Mouse (Mus musculus) liver, adult 2 months (tissue): ENCODE results near the gene Kank2.

Experiments used
- CTCF ChIP-seq: fragments of 200-500 bp; IDR thresholded peaks from 2 replicates; pipeline ENCODE4 v1.5.1; 2011; ENCODE audit warnings: low read depth, low read length, control low read depth
- POLR2A ChIP-seq: fragments of 200-500 bp; IDR thresholded peaks from 2 replicates; pipeline ENCODE4 v1.6.1; 2011; ENCODE audit warnings: low read length, control low read depth; ENCODE audit not compliant: insufficient read depth; ENCODE audit errors: extremely low read depth

DNA sequence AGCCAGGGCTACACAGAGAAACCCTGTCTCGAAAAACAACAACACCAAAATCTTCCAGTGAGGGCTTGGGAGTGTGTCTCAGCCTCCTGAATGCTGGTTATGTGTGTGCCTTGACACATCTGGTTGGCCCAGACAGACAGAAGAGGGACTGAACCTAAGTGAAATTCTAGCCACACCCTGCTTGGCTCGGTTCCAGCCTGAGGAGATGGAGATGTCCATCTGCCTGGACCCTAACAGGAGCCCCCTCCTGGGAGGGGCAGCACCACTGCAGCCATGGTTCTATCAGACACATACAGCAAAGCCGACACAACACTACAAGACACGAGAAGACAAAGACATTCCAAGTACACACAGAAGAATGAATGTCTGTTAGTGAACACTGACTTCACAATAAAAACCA is 19.6 kb upstream of the Kank2 start:
- TF ChIP-seq CTCF (no peak), POLR2A (no peak)
